ENCODE assay signal across 12 mouse cellular contexts in the genomic region with DNA sequence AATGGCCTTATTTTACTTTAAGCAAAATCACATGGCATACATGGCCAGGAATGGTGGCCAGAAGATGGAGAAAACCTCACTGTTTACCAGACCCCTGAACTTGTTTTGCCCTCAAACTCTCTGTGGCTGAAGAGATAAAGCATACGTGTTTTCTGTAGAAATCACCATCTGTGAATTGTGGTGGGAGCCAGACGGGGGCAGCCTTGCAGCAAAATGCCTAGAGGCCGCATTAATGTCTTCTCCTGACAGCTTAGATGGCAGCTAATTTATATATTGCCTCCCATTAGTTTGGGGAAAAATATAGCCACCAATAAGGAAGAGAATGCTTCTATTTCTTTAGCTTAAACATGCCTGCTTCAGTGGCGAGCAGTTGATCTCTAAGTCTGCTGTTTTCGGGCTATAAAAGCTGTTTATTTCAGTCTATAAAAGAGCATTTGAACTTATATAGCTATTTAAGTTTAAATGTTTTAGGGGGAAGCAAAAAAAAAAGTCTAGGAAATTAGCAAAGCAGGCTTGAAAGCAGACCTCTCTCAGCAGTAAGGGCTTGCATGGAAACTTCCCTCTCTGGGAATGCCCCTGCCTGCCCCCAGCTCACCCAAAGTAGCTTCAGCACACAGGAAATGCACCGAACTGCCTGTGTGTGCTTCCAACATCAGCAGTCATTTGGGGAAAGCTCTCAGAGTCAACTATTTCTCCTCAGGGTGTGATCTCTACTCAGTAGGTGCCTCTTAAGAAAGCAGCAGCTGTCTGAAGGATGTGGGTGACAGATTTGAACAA.
DNase-seq lines count a peak whose midpoint lies in the region; ATAC-seq and TF ChIP-seq lines count a peak whose summit lies in the region.
"Had no signal": no experiment of that assay in that cellular context is flagged by ENCODE, and none has a peak within 500 bp of the region (broad histone marks: within the 10 kb centered on the region; RNA-seq: fewer than 3 reads in every experiment).

No protein-coding gene starts in this region.

- no peak for TF ChIP-seq POLR2A in limb, embryonic 14.5 days (IDR thresholded peaks at IDR 0.05; ENCODE audit: borderline replicate concordance, extremely low read depth, insufficient read depth, insufficient read length)

- no peak overlapping the region for H3K4me3 ChIP-seq in hindbrain, embryonic 10.5 days
- no peak overlapping the region for H3K4me3 ChIP-seq in hindbrain, embryonic 12.5 days
- H3K4me3 ChIP-seq in lung, embryonic 14.5 days (ENCODE audit: low read depth, low read length), result no peak overlapping the region
- H3K4me3 ChIP-seq in limb, embryonic 14.5 days (replicated peaks; ENCODE audit: low read length), result no peak overlapping the region
- H3K4me3 ChIP-seq: embryonic facial prominence, embryonic 15.5 days; heart, embryonic 13.5 days; limb, embryonic 12.5 days; neural tube, embryonic 12.5 days had no signal

- H3K27me3 ChIP-seq in hindbrain, embryonic 10.5 days (ENCODE audit: insufficient read depth, poor library complexity, severe bottlenecking), result no peaks in the 10 kb centered on the region
- H3K27me3 ChIP-seq in hindbrain, embryonic 12.5 days, result no peaks in the 10 kb centered on the region
- H3K27me3 ChIP-seq in lung, embryonic 14.5 days (ENCODE audit: insufficient read depth, low read length), result no peaks in the 10 kb centered on the region
- no peaks in the 10 kb centered on the region for H3K27me3 ChIP-seq in limb, embryonic 14.5 days (ENCODE audit: control insufficient read depth, insufficient read depth, low read length)
- H3K27me3 ChIP-seq: embryonic facial prominence, embryonic 15.5 days; heart, embryonic 13.5 days; neural tube, embryonic 12.5 days had no signal

- H3K27ac ChIP-seq in hindbrain, embryonic 10.5 days, result no peak overlapping the region
- no peak overlapping the region for H3K27ac ChIP-seq in hindbrain, embryonic 12.5 days
- H3K27ac ChIP-seq in lung, embryonic 14.5 days (ENCODE audit: low read depth), result no peak overlapping the region
- no peak overlapping the region for H3K27ac ChIP-seq in limb, embryonic 14.5 days (replicated peaks; ENCODE audit: low read depth, low read length)
- H3K27ac ChIP-seq: embryonic facial prominence, embryonic 15.5 days; heart, embryonic 13.5 days; limb, embryonic 12.5 days; neural tube, embryonic 12.5 days had no signal

- H3K9me3 ChIP-seq in hindbrain, embryonic 10.5 days, result no peaks in the 10 kb centered on the region
- no peaks in the 10 kb centered on the region for H3K9me3 ChIP-seq in hindbrain, embryonic 12.5 days (replicated peaks)
- no peaks in the 10 kb centered on the region for H3K9me3 ChIP-seq in lung, embryonic 14.5 days (ENCODE audit: low read depth, low read length)
- H3K9me3 ChIP-seq in limb, embryonic 14.5 days (ENCODE audit: control insufficient read depth, low read length), result no peaks in the 10 kb centered on the region
- H3K9me3 ChIP-seq: embryonic facial prominence, embryonic 15.5 days; heart, embryonic 13.5 days; limb, embryonic 12.5 days; neural tube, embryonic 12.5 days had no signal

- no peaks in the 10 kb centered on the region for H3K36me3 ChIP-seq in hindbrain, embryonic 10.5 days
- no peaks in the 10 kb centered on the region for H3K36me3 ChIP-seq in hindbrain, embryonic 12.5 days
- no peaks in the 10 kb centered on the region for H3K36me3 ChIP-seq in lung, embryonic 14.5 days (ENCODE audit: insufficient read depth)
- no peaks in the 10 kb centered on the region for H3K36me3 ChIP-seq in limb, embryonic 14.5 days (ENCODE audit: control insufficient read depth, insufficient read depth, low read length)
- H3K36me3 ChIP-seq: embryonic facial prominence, embryonic 15.5 days; heart, embryonic 13.5 days; limb, embryonic 12.5 days; neural tube, embryonic 12.5 days had no signal

- peaks cover 9% of the 10 kb centered on the region for H3K4me1 ChIP-seq in hindbrain, embryonic 10.5 days (replicated peaks)
- H3K4me1 ChIP-seq in hindbrain, embryonic 12.5 days, result no peaks in the 10 kb centered on the region
- H3K4me1 ChIP-seq in lung, embryonic 14.5 days (ENCODE audit: insufficient read depth), result no peaks in the 10 kb centered on the region
- peaks cover 11% of the 10 kb centered on the region; the same call in 1 of the 2 replicates for H3K4me1 ChIP-seq in limb, embryonic 14.5 days (ENCODE audit: control insufficient read depth, insufficient read depth, low read length)
- H3K4me1 ChIP-seq: embryonic facial prominence, embryonic 15.5 days had no signal

- WGBS in hindbrain, embryonic 10.5 days, result 56% methylated on average over 6 of the region's 6 CpGs
- 55% methylated on average over 6 of the region's 6 CpGs for WGBS in hindbrain, embryonic 12.5 days
- 33% methylated on average over 6 of the region's 6 CpGs for WGBS in lung, embryonic 14.5 days
- 11% methylated on average over 6 of the region's 6 CpGs for WGBS in limb, embryonic 14.5 days

- ATAC-seq in hindbrain, embryonic 12.5 days (ENCODE audit: low FRiP score), result no peak
- ATAC-seq in lung, embryonic 14.5 days (ENCODE audit: insufficient read depth), result no peak
- ATAC-seq in limb, embryonic 14.5 days (ENCODE audit: low FRiP score, low read depth), result no peak

- peak; percentile 47 for TF ChIP-seq CTCF in lung, embryonic 14.5 days (IDR thresholded peaks at IDR 0.05; ENCODE audit: low read depth)

- peak; percentile 29 for DNase-seq in hindbrain, embryonic 10.5 days (ENCODE audit: low spot score)
- DNase-seq in lung, embryonic 14.5 days, result peak; percentile 69
- DNase-seq in lung, postnatal 25 days (ENCODE audit: low spot score), result no peak
- peak; percentile 54 for DNase-seq in embryo, embryonic 11 days
- DNase-seq in limb, embryonic 14.5 days (ENCODE audit: low spot score), result peak; percentile 29
- DNase-seq in natural killer cell, adult 2 months (ENCODE audit: low spot score in 2 of 2), result no peak
- DNase-seq: kidney, postnatal 25 days had no signal

- H3K9ac ChIP-seq in hindbrain, embryonic 12.5 days, result no peak overlapping the region
- H3K9ac ChIP-seq in lung, embryonic 14.5 days, result no peak overlapping the region
- H3K9ac ChIP-seq in limb, embryonic 14.5 days (ENCODE audit: low read depth, low read length, severe bottlenecking), result no peak overlapping the region
- H3K9ac ChIP-seq: embryonic facial prominence, embryonic 15.5 days; heart, embryonic 13.5 days; limb, embryonic 12.5 days; neural tube, embryonic 12.5 days had no signal

- no peak overlapping the region for H3K4me2 ChIP-seq in hindbrain, embryonic 12.5 days (replicated peaks)
- no peak overlapping the region for H3K4me2 ChIP-seq in lung, embryonic 14.5 days
- H3K4me2 ChIP-seq in limb, embryonic 14.5 days (replicated peaks; ENCODE audit: low read depth, low read length, severe bottlenecking), result no peak overlapping the region
- H3K4me2 ChIP-seq: embryonic facial prominence, embryonic 15.5 days; heart, embryonic 13.5 days; limb, embryonic 12.5 days; neural tube, embryonic 12.5 days had no signal

Comparison
In these comparisons a context has a peak if more than half of its experiments do, and no peak if none do; other contexts are left out.
1. DNase-seq: peak in hindbrain, embryonic 10.5 days (single experiment), lung, embryonic 14.5 days (single experiment), embryo, embryonic 11 days (single experiment) and limb, embryonic 14.5 days (single experiment); none in lung, postnatal 25 days (single experiment) and natural killer cell, adult 2 months (0 of 2).